Mouse (Mus musculus) limb, embryonic 14.5 days (tissue): ENCODE measurements at regions not wholly inside any gene's neighbourhood (a gene's known extent, or its start where the extent isn't known, plus 50 kb on each side); places are given as distances from the start of the nearest gene placed in this dataset.

Experiments
- ATAC-seq: fragments of 200-750 bp; cut with Nextera tagmentation; 2 replicates; pipeline ENCODE4 v1.8.0; 2017; ENCODE audit warnings: low read depth, moderate number of reproducible peaks, moderate TSS enrichment; ENCODE audit not compliant: low FRiP score
- DNase-seq: peaks from one replicate; pipeline ENCODE4 v3.0.0-alpha.2; 2015; ENCODE audit warnings: low spot score
- H3K27ac ChIP-seq: fragments of 300-500 bp; sonication (generic); replicated peaks from 2 replicates; pipeline ENCODE4 v1.5.1; 2014; ENCODE audit warnings: low read depth, mild to moderate bottlenecking, low read length, moderate library complexity, mixed read lengths
- H3K27me3 ChIP-seq: fragments of 300-500 bp; sonication (generic); 2 replicates; pipeline ENCODE4 v1.6.1; 2014; ENCODE audit warnings: low read length, mixed read lengths; ENCODE audit not compliant: control insufficient read depth, insufficient read depth
- H3K36me3 ChIP-seq: fragments of 300-500 bp; sonication (generic); 2 replicates; pipeline ENCODE4 v1.6.1; 2014; ENCODE audit warnings: mild to moderate bottlenecking, low read length, moderate library complexity, mixed read lengths; ENCODE audit not compliant: control insufficient read depth, insufficient read depth
- H3K4me1 ChIP-seq: fragments of 300-500 bp; sonication (generic); 2 replicates; pipeline ENCODE4 v1.6.1; 2014; ENCODE audit warnings: antibody characterized with exemption, low read length, mixed read lengths; ENCODE audit not compliant: control insufficient read depth, insufficient read depth
- H3K4me2 ChIP-seq: fragments of 300-500 bp; sonication (generic); replicated peaks from 2 replicates; pipeline ENCODE4 v1.6.1; 2014; ENCODE audit warnings: low read depth, mild to moderate bottlenecking, low read length, moderate library complexity; ENCODE audit not compliant: severe bottlenecking
- H3K4me3 ChIP-seq: fragments of 300-500 bp; sonication (generic); replicated peaks from 2 replicates; pipeline ENCODE4 v1.5.1; 2014; ENCODE audit warnings: low read length
- H3K9ac ChIP-seq: fragments of 300-500 bp; sonication (generic); 2 replicates; pipeline ENCODE4 v1.6.1; 2014; ENCODE audit warnings: mild to moderate bottlenecking, low read depth, low read length, moderate library complexity; ENCODE audit not compliant: severe bottlenecking
- H3K9me3 ChIP-seq: fragments of 300-500 bp; sonication (generic); 2 replicates; pipeline ENCODE4 v1.6.1; 2016; ENCODE audit warnings: low read length; ENCODE audit not compliant: control insufficient read depth
- POLR2A ChIP-seq: fragments of 200-500 bp; IDR thresholded peaks from 2 replicates; pipeline ENCODE4 v1.8.0; 2012; ENCODE audit warnings: inconsistent platforms, mild to moderate bottlenecking, moderate library complexity, borderline replicate concordance; ENCODE audit not compliant: insufficient read depth, insufficient read length; ENCODE audit errors: extremely low read depth
- WGBS: fragments of 180-500 bp; shearing (Covaris S2); extraction: QIAGEN DNeasy Blood & Tissue Kit; methylation state at CpG from one replicate; pipeline ENCODE4 v1.1.7; 2014; 5-methylcytosine and 5-hydroxymethylcytosine counted together

DNA sequence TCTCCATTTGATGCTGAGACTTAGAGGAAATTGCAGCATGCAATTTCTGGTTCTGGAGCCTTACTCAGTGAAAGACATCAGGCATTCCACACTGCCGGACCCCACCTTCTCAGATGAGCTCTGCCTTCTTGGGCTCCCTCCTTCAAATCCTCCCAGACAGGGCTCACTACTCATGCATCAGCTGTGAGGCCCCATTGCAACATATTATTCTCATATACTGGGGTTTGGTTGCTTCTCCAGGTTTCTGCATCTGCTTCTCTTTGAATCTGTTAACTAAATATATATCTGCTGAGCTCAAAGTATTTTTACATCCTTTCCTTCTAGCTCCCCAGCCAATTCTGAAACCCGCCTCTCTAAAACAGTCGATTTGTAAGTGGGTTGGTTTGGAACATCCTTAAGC is 68.8 kb upstream of the AI593442 start:
- TF ChIP-seq POLR2A: no peak
- Histone ChIP-seq H3K4me2 (no peak overlapping the region), H3K9ac (no peak overlapping the region), H3K36me3 (no peaks in the 10 kb centered on the region), H3K4me3 (no peak overlapping the region), H3K4me1 (no peaks in the 10 kb centered on the region), H3K27me3 (no peaks in the 10 kb centered on the region), H3K9me3 (no peaks in the 10 kb centered on the region), H3K27ac (no peak overlapping the region)
- ATAC-seq (no peak), DNase-seq (no peak)
- WGBS: 83% methylated on average over 3 of the region's 3 CpGs

DNA sequence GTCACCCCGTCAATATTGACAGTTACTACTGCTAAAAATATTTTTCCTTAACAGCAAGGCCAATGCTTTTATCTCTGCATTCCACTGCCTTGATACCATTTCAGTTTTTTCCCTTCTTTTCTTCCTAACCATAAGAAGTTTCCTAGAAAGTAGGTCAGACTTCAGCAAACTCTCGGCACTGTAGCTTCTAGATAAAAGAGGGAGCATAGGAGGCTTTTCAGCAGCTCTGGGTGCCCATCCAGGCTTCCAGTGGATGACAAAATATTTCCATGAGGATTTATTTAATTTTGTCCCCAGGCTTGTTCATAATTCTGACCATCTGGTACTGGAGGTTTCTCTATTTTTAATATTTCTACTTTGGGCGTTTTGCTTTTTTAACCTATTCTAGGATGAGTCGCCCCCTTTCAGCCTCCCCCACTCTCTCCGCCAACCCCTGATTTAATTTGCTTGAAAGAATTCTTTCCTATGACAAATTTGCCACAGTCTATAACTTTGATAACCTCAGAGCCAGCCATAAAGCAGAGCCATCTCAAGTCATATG is 59.0 kb upstream of the AI593442 start:
- Histone ChIP-seq H3K4me2 (no peak overlapping the region), H3K9ac (no peak overlapping the region), H3K27ac (no peak overlapping the region), H3K27me3 (no peaks in the 10 kb centered on the region), H3K36me3 (no peaks in the 10 kb centered on the region), H3K9me3 (no peaks in the 10 kb centered on the region), H3K4me3 (no peak overlapping the region), H3K4me1 (no peaks in the 10 kb centered on the region)
- WGBS: 77% methylated on average over 5 of the region's 5 CpGs
- DNase-seq (no peak), ATAC-seq (no peak)
- no peak for TF ChIP-seq POLR2A
